ENCODE assay signal across 8 mouse cellular contexts in genomic region chr11:79253542-79254390, GRCm38 (mm10). TPM values are rescaled to one million over a fixed set of nuclear protein-coding genes. Genes with fewer than 3 reads are reported as not detected.
DNase-seq lines count a peak whose midpoint lies in the region; ATAC-seq lines count a peak whose summit lies in the region.

No protein-coding gene starts in this region.

- ATAC-seq in hindbrain, embryonic 12.5 days (ENCODE audit: low FRiP score), result peak; percentile 62

- no peaks in the 10 kb centered on the region for H3K9me3 ChIP-seq in hindbrain, embryonic 12.5 days (replicated peaks)

- intact Hi-C loops in left cerebral cortex, postnatal 10 days (cut with DNase I), result no loop called here

- H3K9ac ChIP-seq in hindbrain, embryonic 12.5 days, result peak overlapping the region; percentile 95

- peak overlapping the region; percentile 98 for H3K27ac ChIP-seq in hindbrain, embryonic 12.5 days
- peak overlapping the region; percentile 91 for H3K27ac ChIP-seq in macrophage

- H3K4me2 ChIP-seq in hindbrain, embryonic 12.5 days (replicated peaks), result peak overlapping the region; percentile 81

- peaks cover 57% of the 10 kb centered on the region for H3K79me2 ChIP-seq in macrophage (ENCODE audit: inconsistent target)

- H3K4me1 ChIP-seq in hindbrain, embryonic 12.5 days, result peaks cover 22% of the 10 kb centered on the region

- H3K27me3 ChIP-seq in hindbrain, embryonic 12.5 days, result peaks cover 3% of the 10 kb centered on the region; the same call in 1 of the 2 replicates

- peaks cover 20% of the 10 kb centered on the region for H3K36me3 ChIP-seq in hindbrain, embryonic 12.5 days
- peaks cover 23% of the 10 kb centered on the region; the same call in 1 of the 2 replicates for H3K36me3 ChIP-seq in macrophage (ENCODE audit: inconsistent target)

- DNase-seq in T-cell, adult 2 months (ENCODE audit: low spot score), result peak; percentile 51
- peak; percentile 46 for DNase-seq in cerebellum, adult 8-10 months
- DNase-seq in forelimb bud, embryonic 11.5 days (ENCODE audit: low read depth, low spot score), result peak; percentile 5
- peak; percentile 45 to 78 for DNase-seq in left cerebral cortex, postnatal 10 days (ENCODE audit: extremely low spot score in 1 of 2, low spot score in 2 of 2)
- DNase-seq in right cerebral cortex, postnatal 4 days, result peak; percentile 50
- no peak for DNase-seq in ovary, adult 18-20 months (ENCODE audit: low spot score)

- peak overlapping the region; percentile 90 for H3K4me3 ChIP-seq in hindbrain, embryonic 12.5 days
- peak overlapping the region; percentile 92 for H3K4me3 ChIP-seq in macrophage (ENCODE audit: inconsistent target)

- 2% methylated on average over 49 of the region's 49 CpGs for WGBS in hindbrain, embryonic 12.5 days
- WGBS in macrophage (ENCODE audit: missing documents), result under 1% methylated on average over 44 of the region's 49 CpGs

RNA-seq across cellular contexts. Expression of gene Wsb1, which starts 0.7 kb away (rescaled TPM):
- 552 and 643 TPM in 2 replicates for polyA plus RNA-seq in hindbrain, embryonic 12.5 days (2016; fragmentation: Nextera tagmentation; extraction: Ambion mirVana)
- 10 to 100 TPM; 89.6 to 95.4 TPM for total RNA-seq in left cerebral cortex, postnatal 10 days (2021)
- 1,000 to 10,000 TPM in 14 of 26 experiments, 100 to 1,000 TPM in 12; 636 to 1,823 (median 1,003) TPM for total RNA-seq in macrophage (2018; cell fraction: chromatin; rRNA removed)
- 100 to 1,000 TPM in 6 of 26 experiments, 10 to 100 TPM in 20; 29.6 to 153 (median 74.1) TPM for total RNA-seq in macrophage (2018; cell fraction: cytosol; rRNA removed)
- 1,000 to 10,000 TPM in 6 of 26 experiments, 100 to 1,000 TPM in 20; 489 to 1,465 (median 803) TPM for total RNA-seq in macrophage (2018; cell fraction: nucleus; rRNA removed)
- 75.5 to 113 TPM (median 94.4 TPM) in 3 replicates for polyA plus RNA-seq in macrophage (2018)

RNA-seq across cellular contexts. Expression of gene Gm9964, which starts 42.9 kb away (rescaled TPM):
- polyA plus RNA-seq in hindbrain, embryonic 12.5 days (2016; fragmentation: Nextera tagmentation; extraction: Ambion mirVana), result not detected in 2 replicates
- total RNA-seq in left cerebral cortex, postnatal 10 days (2021), result 1 to 10 TPM in 1 of 2 experiments, under 1 TPM in 1; 0.66 to 1.0 TPM
- not detected for total RNA-seq in macrophage (2018; cell fraction: chromatin; rRNA removed)
- not detected for total RNA-seq in macrophage (2018; cell fraction: cytosol; rRNA removed)
- total RNA-seq in macrophage (2018; cell fraction: nucleus; rRNA removed), result not detected
- polyA plus RNA-seq in macrophage (2018), result not detected in 3 replicates
